Mouse (Mus musculus) myocyte (in vitro differentiated cells): ENCODE measurements around the gene Rpl6.

Experiments
- CEBPB ChIP-seq: IDR thresholded peaks from 2 replicates; pipeline ENCODE4 v1.6.1; 2011; ENCODE audit warnings: mild to moderate bottlenecking, moderate library complexity; ENCODE audit not compliant: poor library complexity, insufficient read depth, severe bottlenecking
- E2F4 ChIP-seq: IDR thresholded peaks from one replicate; pipeline ENCODE4 v1.6.1; 2011; ENCODE audit warnings: mild to moderate bottlenecking, control low read depth, moderate library complexity; ENCODE audit not compliant: insufficient read depth
- MAX ChIP-seq: IDR thresholded peaks from one replicate; pipeline ENCODE4 v1.6.1; 2011; ENCODE audit warnings: low read depth, mild to moderate bottlenecking, control low read depth
- MYOD1 ChIP-seq, 3 experiments: IDR thresholded peaks; one replicate each; pipeline ENCODE4 v1.6.1; 2011; ENCODE audit warnings: control low read depth in 2 of 3, low read depth in 2 of 3, mild to moderate bottlenecking in 2 of 3, moderate library complexity in 1 of 3; ENCODE audit not compliant: insufficient read length in 2 of 3, control insufficient read depth in 1 of 3
- MYOG ChIP-seq, 3 experiments: IDR thresholded peaks; one replicate each; pipeline ENCODE4 v1.6.1; 2011; ENCODE audit warnings: control low read depth in 2 of 3, low read depth in 2 of 3, mild to moderate bottlenecking in 2 of 3; ENCODE audit not compliant: insufficient read length in 2 of 3, control insufficient read depth in 1 of 3, insufficient read depth in 1 of 3
- POLR2A ChIP-seq: IDR thresholded peaks from one replicate; pipeline ENCODE4 v1.6.1; 2011; ENCODE audit warnings: low read depth, mild to moderate bottlenecking, control low read depth, moderate library complexity; ENCODE audit not compliant: insufficient read length
- POLR2AphosphoS2 ChIP-seq: IDR thresholded peaks from one replicate; pipeline ENCODE4 v1.6.1; 2011; ENCODE audit warnings: low read depth, control low read depth; ENCODE audit not compliant: insufficient read length
- REST ChIP-seq: IDR thresholded peaks from one replicate; pipeline ENCODE4 v1.6.1; 2011; ENCODE audit warnings: mild to moderate bottlenecking, control low read depth, moderate library complexity; ENCODE audit not compliant: insufficient read depth, insufficient read length
- SRF ChIP-seq: IDR thresholded peaks from one replicate; pipeline ENCODE4 v1.6.1; 2011; ENCODE audit warnings: low read depth; ENCODE audit not compliant: control insufficient read depth, insufficient read length
- TCF12 ChIP-seq: IDR thresholded peaks from one replicate; pipeline ENCODE4 v1.6.1; 2011; ENCODE audit warnings: mild to moderate bottlenecking, control low read depth; ENCODE audit not compliant: poor library complexity, insufficient read depth, severe bottlenecking
- TCF3 ChIP-seq: IDR thresholded peaks from one replicate; pipeline ENCODE4 v1.6.1; 2011; ENCODE audit warnings: low read depth, control low read depth; ENCODE audit not compliant: insufficient read length
- USF1 ChIP-seq: IDR thresholded peaks from one replicate; pipeline ENCODE4 v1.6.1; 2011; ENCODE audit warnings: low read depth, mild to moderate bottlenecking, control low read depth, moderate library complexity

GRCm38 (mm10) chr5:121241182-121241581 lies 36.9 kb downstream of the Rpl6 start:
- no peak for TF ChIP-seq POLR2A
- no peak for TF ChIP-seq MYOG (IDR thresholded peaks at IDR 0.05; ENCODE audit: control insufficient read depth in 1 of 3, insufficient read depth in 1 of 3, insufficient read length in 2 of 3, low read depth in 2 of 3)
- TF ChIP-seq E2F4: no peak
- no peak for TF ChIP-seq SRF
- TF ChIP-seq USF1: no peak
- TF ChIP-seq POLR2AphosphoS2: no peak
- TF ChIP-seq TCF12: no peak
- no peak for TF ChIP-seq CEBPB
- TF ChIP-seq MAX: no peak
- no peak for TF ChIP-seq REST
- no peak for TF ChIP-seq MYOD1 (IDR thresholded peaks at IDR 0.05; ENCODE audit: control insufficient read depth in 1 of 3, insufficient read length in 2 of 3, low read depth in 2 of 3)
- TF ChIP-seq TCF3: no peak
